Mouse (Mus musculus): ENCODE data around the gene Ninl. TPM values are rescaled to one million over a fixed set of nuclear protein-coding genes. Genes with fewer than 3 reads are reported as not detected.

Gene Ninl
- polyA plus RNA-seq, 1 experiment: 2.4 TPM

GRCm38 (mm10) chr2:150904936-150905450 lies 134.2 kb downstream of the Ninl start, which contains the start of gene Gins1:
Gene Gins1, plus strand, starts transcription at chr2:150905400.
- H3K27me3 ChIP-seq (ENCODE audit: control insufficient read depth): no peaks in the 10 kb centered on the region
- TF ChIP-seq TAL1 (IDR thresholded peaks at IDR 0.05; ENCODE audit: low read length): no peak
- H3K9me3 ChIP-seq (ENCODE audit: control insufficient read depth, low read length): no peaks in the 10 kb centered on the region
- H3K36me3 ChIP-seq (ENCODE audit: control insufficient read depth): peaks cover 3% of the 10 kb centered on the region
- peak within 1 kb of the TSS; percentile 88 for H3K4me3 ChIP-seq (replicated peaks)
- peaks cover 42% of the 10 kb centered on the region for H3K4me1 ChIP-seq (ENCODE audit: control insufficient read depth)

- Histone ChIP-seq H3K36me3 (ENCODE audit: control insufficient read depth) (peaks cover 3% of the 10 kb centered on the region), H3K4me1 (ENCODE audit: control insufficient read depth) (peaks cover 42% of the 10 kb centered on the region), H3K27me3 (ENCODE audit: control insufficient read depth) (no peaks in the 10 kb centered on the region), H3K4me3 (replicated peaks) (peak within 1 kb of the TSS; percentile 88), H3K9me3 (ENCODE audit: control insufficient read depth, low read length) (no peaks in the 10 kb centered on the region)
- TF ChIP-seq GATA1 (IDR thresholded peaks at IDR 0.05; ENCODE audit: low read length): no peak
- no peak for TF ChIP-seq TAL1 (IDR thresholded peaks at IDR 0.05; ENCODE audit: low read length)
These were observed 134.8 kb downstream of the Ninl start, which contains the start of gene Abhd12 for GRCm38 (mm10) chr2:150904272-150904935. Gene Abhd12, minus strand, starts transcription at chr2:150904741.

GRCm38 (mm10) chr2:150902347-150902746 lies 136.8 kb downstream of the Ninl start:
- H3K27me3 ChIP-seq (ENCODE audit: control insufficient read depth): no peaks in the 10 kb centered on the region
- H3K4me1 ChIP-seq (ENCODE audit: control insufficient read depth): peaks cover 32% of the 10 kb centered on the region
- no peak for TF ChIP-seq TAL1 (IDR thresholded peaks at IDR 0.05; ENCODE audit: low read length)
- TF ChIP-seq GATA1 (IDR thresholded peaks at IDR 0.05; ENCODE audit: low read length): no peak
- H3K36me3 ChIP-seq (ENCODE audit: control insufficient read depth): peaks cover 3% of the 10 kb centered on the region
- H3K9me3 ChIP-seq (ENCODE audit: control insufficient read depth, low read length): no peaks in the 10 kb centered on the region
- H3K4me3 ChIP-seq (replicated peaks): no peak overlapping the region

- TF ChIP-seq TAL1 (IDR thresholded peaks at IDR 0.05; ENCODE audit: low read length) (no peak), GATA1 (IDR thresholded peaks at IDR 0.05; ENCODE audit: low read length) (no peak)
- Histone ChIP-seq H3K4me1 (ENCODE audit: control insufficient read depth) (peaks cover 22% of the 10 kb centered on the region), H3K9me3 (ENCODE audit: control insufficient read depth, low read length) (no peaks in the 10 kb centered on the region), H3K4me3 (replicated peaks) (no peak overlapping the region), H3K36me3 (ENCODE audit: control insufficient read depth) (peaks cover 3% of the 10 kb centered on the region), H3K27me3 (ENCODE audit: control insufficient read depth) (no peaks in the 10 kb centered on the region)
These were observed 138.8 kb downstream of the Ninl start for GRCm38 (mm10) chr2:150900341-150900740.

- Histone ChIP-seq H3K27me3 (ENCODE audit: control insufficient read depth) (no peaks in the 10 kb centered on the region), H3K9me3 (ENCODE audit: control insufficient read depth, low read length) (no peaks in the 10 kb centered on the region), H3K4me1 (ENCODE audit: control insufficient read depth) (peaks cover 2% of the 10 kb centered on the region; the same call in 1 of the 2 replicates), H3K36me3 (ENCODE audit: control insufficient read depth) (peaks cover 3% of the 10 kb centered on the region), H3K4me3 (replicated peaks) (no peak overlapping the region)
- TF ChIP-seq TAL1 (IDR thresholded peaks at IDR 0.05; ENCODE audit: low read length) (no peak), GATA1 (IDR thresholded peaks at IDR 0.05; ENCODE audit: low read length) (no peak)
These were observed 143.4 kb downstream of the Ninl start for GRCm38 (mm10) chr2:150895691-150896252.

- TF ChIP-seq GATA1 (IDR thresholded peaks at IDR 0.05; ENCODE audit: low read length) (no peak), TAL1 (IDR thresholded peaks at IDR 0.05; ENCODE audit: low read length) (no peak)
- no peaks in the 10 kb centered on the region for H3K4me1 ChIP-seq (ENCODE audit: control insufficient read depth)
- H3K9me3 ChIP-seq (ENCODE audit: control insufficient read depth, low read length): no peaks in the 10 kb centered on the region
- no peaks in the 10 kb centered on the region for H3K36me3 ChIP-seq (ENCODE audit: control insufficient read depth)
- no peaks in the 10 kb centered on the region for H3K27me3 ChIP-seq (ENCODE audit: control insufficient read depth)
- no peak overlapping the region for H3K4me3 ChIP-seq (replicated peaks)
These were observed 144.4 kb downstream of the Ninl start for GRCm38 (mm10) chr2:150894617-150895267.

- peaks cover 3% of the 10 kb centered on the region for H3K36me3 ChIP-seq (ENCODE audit: control insufficient read depth)
- TF ChIP-seq GATA1 (IDR thresholded peaks at IDR 0.05; ENCODE audit: low read length) (no peak), TAL1 (IDR thresholded peaks at IDR 0.05; ENCODE audit: low read length) (no peak)
- no peaks in the 10 kb centered on the region for H3K27me3 ChIP-seq (ENCODE audit: control insufficient read depth)
- no peak overlapping the region for H3K4me3 ChIP-seq (replicated peaks)
- no peaks in the 10 kb centered on the region for H3K9me3 ChIP-seq (ENCODE audit: control insufficient read depth, low read length)
- H3K4me1 ChIP-seq (ENCODE audit: control insufficient read depth): peaks cover 14% of the 10 kb centered on the region
These were observed 151.8 kb downstream of the Ninl start for GRCm38 (mm10) chr2:150887370-150887769.

- Histone ChIP-seq H3K4me1 (ENCODE audit: control insufficient read depth) (peaks cover 14% of the 10 kb centered on the region), H3K4me3 (replicated peaks) (no peak overlapping the region), H3K9me3 (ENCODE audit: control insufficient read depth, low read length) (no peaks in the 10 kb centered on the region), H3K36me3 (ENCODE audit: control insufficient read depth) (peaks cover 3% of the 10 kb centered on the region), H3K27me3 (ENCODE audit: control insufficient read depth) (no peaks in the 10 kb centered on the region)
- TF ChIP-seq GATA1 (IDR thresholded peaks at IDR 0.05; ENCODE audit: low read length) (no peak), TAL1 (IDR thresholded peaks at IDR 0.05; ENCODE audit: low read length) (no peak)
These were observed 152.9 kb downstream of the Ninl start for GRCm38 (mm10) chr2:150886315-150886714.

GRCm38 (mm10) chr2:150885814-150886213 lies 153.4 kb downstream of the Ninl start:
- TF ChIP-seq TAL1 (IDR thresholded peaks at IDR 0.05; ENCODE audit: low read length): no peak
- TF ChIP-seq GATA1 (IDR thresholded peaks at IDR 0.05; ENCODE audit: low read length): no peak

More at GRCm38 (mm10) chr2:150885814-150886213, 153.4 kb downstream of the Ninl start:
- peaks cover 3% of the 10 kb centered on the region for H3K36me3 ChIP-seq (ENCODE audit: control insufficient read depth)
- peaks cover 14% of the 10 kb centered on the region for H3K4me1 ChIP-seq (ENCODE audit: control insufficient read depth)
- H3K9me3 ChIP-seq (ENCODE audit: control insufficient read depth, low read length): no peaks in the 10 kb centered on the region
- H3K4me3 ChIP-seq (replicated peaks): no peak overlapping the region
- H3K27me3 ChIP-seq (ENCODE audit: control insufficient read depth): no peaks in the 10 kb centered on the region
